Mouse (Mus musculus) MEL-GATA-1-ER (cell line): ENCODE data around the gene Leng8.

Experiments
- DNase-seq: peaks from one replicate; pipeline ENCODE4 v3.0.0-alpha.2; 2012; ENCODE audit warnings: low read depth; ENCODE audit errors: extremely low read depth

Leng8 gene

DNA sequence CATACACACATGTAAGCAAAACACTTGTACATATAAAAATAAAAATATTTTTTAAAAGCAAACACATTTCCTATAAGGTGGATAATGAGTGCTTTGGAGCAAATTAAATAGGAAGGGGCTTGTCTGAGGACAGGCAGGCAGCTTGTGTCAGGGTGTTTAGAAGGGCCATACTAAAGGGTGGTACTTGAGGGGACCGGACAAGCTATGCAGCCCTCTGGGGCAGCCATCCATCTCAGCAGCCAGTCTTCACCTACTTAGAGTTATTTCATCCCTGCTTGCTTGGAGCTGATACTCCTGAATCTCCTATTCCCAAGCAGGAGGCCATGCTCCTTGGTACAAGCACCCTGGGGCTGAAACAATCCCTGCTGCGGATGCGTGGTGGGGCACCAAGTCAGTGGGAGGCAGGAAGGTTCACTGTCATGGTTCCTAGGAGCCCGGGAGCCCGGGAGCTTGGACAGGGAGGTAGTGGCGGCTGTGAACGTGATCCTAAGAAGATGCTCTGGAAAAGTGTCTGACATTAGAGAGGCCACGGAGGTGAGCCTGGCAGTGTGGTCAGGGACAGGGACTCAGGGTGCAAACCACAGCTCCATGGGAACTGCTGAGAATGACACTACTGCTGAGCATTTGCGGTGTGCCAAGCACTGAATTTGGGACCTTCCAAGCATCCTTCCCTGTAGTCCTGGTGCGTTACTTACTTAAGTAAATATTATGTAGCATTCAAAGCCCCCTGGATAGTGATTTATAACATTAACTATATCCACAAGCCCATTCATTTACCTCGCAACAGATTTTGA is 9.7 kb upstream of the Leng8 start:
- DNase-seq: no peak

GRCm38 (mm10) chr7:4127894-4128293 is 8.9 kb upstream of the Leng8 start:
- no peak for DNase-seq

DNA sequence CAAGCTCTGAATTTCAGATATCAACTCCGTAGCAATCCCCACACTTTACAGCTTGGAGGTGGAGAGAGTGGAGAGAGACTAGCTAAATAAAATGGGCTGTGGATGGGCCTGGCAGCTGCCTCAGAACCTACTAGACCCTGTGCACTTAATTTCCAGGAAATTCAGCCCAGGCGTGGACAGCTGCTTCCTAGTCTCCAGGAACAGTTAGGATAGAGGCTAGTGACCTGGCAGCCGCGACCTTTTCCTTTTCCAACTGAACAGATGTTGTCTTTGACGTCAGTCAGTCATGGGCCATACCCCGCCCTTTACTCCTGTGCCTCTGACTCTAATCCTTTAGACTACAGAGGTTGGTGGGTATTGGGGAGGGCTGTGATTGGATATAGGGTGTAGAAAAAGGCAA is 8.0 kb upstream of the Leng8 start:
- DNase-seq: no peak

DNA sequence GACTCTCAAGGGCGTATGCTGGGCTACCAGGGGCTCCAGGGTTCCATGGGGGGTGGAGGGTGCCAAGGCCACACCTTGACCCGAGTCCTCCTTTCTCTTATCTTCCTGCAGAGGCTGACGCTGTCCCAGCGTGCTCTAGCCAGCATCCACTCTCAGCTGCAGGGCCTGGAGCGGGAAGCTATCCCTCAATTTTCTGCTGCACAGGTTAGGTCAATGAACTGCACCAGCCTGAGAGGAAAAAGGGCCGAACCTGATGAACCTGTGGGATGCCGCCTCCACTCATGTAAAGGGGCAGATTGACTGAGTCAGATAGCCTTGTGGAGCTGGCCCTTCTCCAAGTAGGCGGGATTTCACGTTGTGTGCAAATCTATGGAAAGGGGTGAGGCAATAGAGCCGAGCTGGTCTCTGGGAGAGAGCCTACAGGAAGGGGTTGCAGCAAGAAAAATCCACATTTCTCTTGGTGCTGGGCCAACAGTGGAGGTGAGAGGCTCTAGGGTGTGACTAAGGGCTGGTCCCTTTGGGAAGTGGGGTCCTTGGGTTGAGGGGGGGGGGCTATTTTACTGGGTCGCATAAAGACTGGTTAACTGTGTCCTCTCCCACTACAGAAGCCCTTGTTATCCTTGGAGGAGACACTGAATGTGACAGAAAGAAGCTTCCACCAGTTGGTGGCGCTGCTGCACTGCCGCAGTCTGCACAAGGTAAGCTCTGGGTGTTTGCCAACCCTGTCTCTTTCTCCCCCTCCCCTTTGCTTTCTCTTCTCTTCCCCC is 6.0 kb upstream of the Leng8 start:
- DNase-seq: peak; percentile 51

DNA sequence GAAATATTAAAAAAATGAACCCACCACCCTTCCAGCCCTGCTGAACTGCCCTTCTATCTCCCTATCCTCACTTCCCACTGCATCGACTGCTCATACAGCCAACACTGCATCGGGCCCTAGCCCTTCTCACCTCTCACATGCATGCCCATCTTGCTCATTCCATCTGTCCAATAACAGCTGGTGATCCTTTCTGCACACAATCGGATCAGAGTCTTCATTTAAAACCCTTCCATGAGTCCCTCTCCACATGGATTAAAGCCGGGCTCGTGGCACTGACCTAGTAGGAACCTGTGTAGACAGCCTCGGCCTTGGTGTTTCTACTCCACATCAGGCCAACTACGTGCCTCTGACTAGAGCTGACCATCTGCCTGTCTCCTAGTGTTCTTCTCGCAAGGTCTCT is 4.9 kb upstream of the Leng8 start:
- no peak for DNase-seq

GRCm38 (mm10) chr7:4132581-4132980 is 4.3 kb upstream of the Leng8 start:
- no peak for DNase-seq

- no peak for DNase-seq
Observed at GRCm38 (mm10) chr7:4132998-4133397, 3.8 kb upstream of the Leng8 start.

GRCm38 (mm10) chr7:4134911-4135310 is 1.9 kb upstream of the Leng8 start:
- no peak for DNase-seq

GRCm38 (mm10) chr7:4136404-4136770 is 452 bp upstream of the Leng8 start:
- DNase-seq: no peak

DNA sequence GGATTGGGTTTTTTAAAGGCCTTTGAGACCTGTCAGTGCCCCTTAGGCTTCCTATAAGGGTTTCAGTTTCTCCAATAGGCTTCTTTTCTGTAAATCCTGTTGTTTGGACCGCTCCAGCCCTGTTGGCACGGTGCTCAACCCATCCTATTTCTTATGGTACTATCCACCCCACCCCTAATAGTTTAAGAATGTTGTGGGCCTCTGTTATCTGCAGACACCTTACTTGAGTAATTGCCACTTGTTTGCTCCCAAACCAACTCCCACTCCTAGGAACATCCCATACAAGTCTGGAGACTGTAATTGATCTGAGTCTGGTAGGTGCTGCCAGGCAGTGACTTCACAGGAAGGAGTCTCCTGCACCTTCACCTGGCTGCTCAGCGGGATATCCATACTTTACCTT is 907 bp downstream of the Leng8 start:
- no peak for DNase-seq

DNA sequence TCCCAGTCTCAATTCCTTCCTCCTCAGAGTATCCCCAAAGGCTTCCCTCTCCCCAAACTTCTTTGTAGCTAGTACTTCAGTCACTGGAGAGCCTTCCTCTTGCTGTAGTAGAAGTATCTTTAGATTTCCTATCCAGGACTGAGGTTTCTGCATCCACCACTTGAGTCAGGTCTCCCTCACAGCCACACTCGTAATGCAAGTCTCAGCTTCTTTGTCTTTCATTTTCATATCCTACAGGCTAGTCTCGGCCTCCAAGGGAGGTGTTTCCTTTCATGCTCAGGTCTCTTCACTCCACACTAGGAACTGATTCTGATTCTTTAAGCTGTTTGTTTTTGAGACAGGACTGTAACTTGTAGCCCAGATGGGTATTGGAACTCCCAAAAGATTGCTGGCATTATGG is 1.3 kb downstream of the Leng8 start:
- no peak for DNase-seq

- DNase-seq: no peak
Observed at GRCm38 (mm10) chr7:4138671-4139070, 1.8 kb downstream of the Leng8 start.

- no peak for DNase-seq
Observed at GRCm38 (mm10) chr7:4139391-4139790, 2.6 kb downstream of the Leng8 start.

DNA sequence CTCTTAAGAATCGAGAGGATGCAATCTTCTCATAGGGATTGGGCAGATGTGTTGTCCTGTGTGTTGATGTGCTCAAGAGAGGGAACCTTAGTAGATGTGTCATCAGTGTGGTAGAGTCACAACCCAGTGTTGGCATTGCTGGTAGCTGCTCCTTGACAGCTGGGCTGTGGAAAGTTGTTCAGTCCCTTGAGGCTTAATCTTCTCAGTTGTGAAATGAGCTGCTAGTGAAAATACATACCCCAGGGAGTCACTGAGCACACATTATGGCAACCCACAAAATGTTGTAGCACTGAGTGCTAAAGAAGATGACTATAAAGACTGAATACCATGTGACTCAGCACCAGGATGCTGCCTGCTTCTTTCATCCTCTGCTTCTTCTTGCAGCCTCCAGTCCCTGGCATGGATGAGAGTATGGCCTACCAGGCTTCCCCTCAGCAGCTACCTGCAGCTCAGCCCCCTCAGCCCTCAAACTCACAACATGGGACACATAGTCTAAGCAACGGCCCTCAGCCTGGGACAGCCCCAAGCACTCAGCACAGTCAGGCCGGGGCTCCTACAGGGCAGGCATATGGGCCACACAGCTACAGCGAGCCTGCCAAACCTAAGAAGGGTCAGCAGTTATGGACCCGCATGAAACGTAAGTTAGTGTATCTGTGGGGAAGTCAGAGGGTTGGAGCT is 4.9 kb downstream of the Leng8 start:
- DNase-seq: no peak

DNA sequence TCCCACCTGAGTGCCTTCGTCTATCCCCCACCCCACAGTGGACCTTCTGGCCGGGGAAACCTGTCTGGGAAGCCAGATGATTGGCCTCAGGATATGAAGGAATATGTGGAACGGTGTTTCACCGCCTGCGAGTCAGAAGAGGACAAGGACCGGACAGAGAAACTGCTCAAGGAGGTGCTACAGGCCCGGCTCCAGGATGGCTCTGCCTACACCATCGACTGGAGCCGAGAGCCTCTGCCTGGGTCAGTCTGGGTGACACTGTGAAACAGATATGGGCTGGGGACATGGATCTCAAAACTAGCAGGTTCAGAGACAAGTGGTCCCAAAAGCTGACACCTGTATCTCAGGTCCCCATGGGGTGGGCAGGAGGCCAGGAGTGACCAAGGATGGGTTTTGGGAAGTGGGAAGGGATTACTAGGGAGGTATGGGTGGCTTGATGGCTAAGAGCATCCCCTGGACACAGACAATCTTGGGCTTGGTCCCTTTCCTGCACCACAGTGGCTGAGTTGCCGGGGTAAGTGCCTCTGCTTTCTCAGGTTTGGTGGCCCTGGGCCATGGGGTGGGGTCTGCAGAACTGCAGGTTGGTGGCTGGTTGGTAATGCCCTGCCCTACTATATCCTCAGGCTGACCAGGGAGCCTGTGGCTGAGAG is 6.1 kb downstream of the Leng8 start:
- DNase-seq: no peak

DNA sequence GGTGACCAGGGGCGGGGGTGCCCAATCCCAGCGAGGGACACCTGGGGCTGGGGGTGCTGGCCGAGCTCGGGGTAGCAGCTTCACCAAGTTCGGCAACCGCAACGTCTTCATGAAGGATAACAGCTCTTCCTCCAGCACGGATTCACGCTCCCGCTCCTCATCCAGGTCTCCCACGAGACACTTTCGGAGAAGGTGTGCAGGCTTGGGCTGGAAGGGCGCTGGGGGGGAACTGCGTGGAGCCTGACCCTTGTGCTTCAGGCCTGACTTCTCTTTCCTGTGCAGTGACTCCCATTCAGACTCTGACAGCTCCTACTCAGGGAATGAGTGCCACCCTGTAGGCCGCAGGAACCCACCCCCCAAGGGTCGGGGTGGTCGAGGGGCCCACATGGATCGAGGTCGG is 6.7 kb downstream of the Leng8 start:
- no peak for DNase-seq

GRCm38 (mm10) chr7:4144046-4144445 is 7.2 kb downstream of the Leng8 start:
- DNase-seq: no peak

DNA sequence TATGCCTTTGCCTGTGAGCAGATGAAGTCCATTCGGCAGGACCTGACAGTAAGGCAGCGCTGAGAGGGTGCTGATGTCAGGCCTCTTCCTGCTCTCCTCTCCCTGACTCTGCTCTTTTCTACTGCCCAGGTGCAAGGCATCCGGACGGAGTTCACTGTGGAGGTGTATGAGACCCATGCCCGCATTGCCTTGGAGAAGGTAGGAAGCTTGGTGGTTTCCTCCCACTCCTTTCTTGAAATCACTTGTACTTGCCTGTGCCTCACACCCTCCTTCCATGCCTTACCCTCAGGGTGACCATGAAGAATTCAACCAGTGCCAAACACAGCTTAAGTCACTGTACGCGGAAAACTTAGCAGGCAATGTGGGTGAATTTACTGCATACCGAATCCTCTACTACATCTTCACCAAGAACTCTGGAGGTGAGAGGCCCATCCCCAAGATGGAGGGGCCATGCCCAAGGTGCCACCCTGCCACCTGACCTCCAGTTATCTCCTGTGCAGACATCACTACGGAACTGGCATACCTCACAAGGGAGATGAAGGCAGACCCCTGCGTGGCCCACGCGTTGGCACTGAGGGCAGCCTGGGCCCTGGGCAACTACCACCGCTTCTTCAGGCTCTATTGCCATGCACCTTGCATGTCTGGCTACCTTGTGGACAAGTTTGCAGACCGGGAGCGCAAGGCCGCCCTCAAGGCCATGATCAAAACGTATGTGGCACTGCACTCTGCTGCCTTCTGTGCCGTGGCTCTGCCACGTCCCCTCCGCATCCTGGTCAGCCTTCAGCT is 8.1 kb downstream of the Leng8 start:
- DNase-seq: no peak

DNA sequence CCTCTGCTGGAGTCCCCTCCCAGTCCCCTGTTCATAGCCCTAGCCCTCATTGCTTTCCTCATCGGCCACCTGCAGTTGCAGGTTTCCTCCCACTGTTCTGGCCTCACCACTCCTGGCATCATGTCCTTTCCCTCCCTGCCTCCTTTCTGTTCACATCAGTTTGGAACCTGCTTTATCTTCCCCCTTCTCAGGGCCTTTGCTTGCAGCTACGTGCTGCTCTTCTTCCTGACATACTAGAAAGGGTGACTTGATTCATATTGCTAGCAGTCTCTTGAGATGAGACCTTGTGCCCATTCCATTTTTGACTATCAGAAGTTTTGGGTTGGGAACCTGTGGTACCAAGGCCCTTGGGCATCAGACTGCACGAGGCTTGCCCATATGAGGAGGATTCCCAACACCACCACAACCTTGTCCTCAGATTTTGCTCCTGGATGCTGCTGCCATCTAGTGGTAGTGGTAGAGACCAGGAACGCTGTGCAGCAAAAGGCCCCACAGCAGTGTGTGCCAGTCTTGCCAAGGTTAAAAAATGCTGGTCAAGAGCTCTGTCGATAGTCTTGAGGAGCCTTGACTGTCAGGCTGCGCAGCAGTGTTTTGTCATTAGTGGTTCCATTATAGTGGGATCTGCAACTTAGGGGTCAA is 8.8 kb downstream of the Leng8 start:
- no peak for DNase-seq
